Mouse (Mus musculus): ENCODE measurements around the gene Nxph4.

Gene Nxph4

GRCm38 (mm10) chr10:127516576-127517260 is 17.6 kb downstream of the Nxph4 start:
- DNase-seq (ENCODE audit: extremely low read depth, low read depth, low spot score), result no peak

GRCm38 (mm10) chr10:127515983-127516459 is 18.3 kb downstream of the Nxph4 start:
- DNase-seq (ENCODE audit: extremely low read depth, low read depth, low spot score), result no peak

GRCm38 (mm10) chr10:127515271-127515982 is 18.9 kb downstream of the Nxph4 start:
- DNase-seq (ENCODE audit: extremely low read depth, low read depth, low spot score), result no peak

- DNase-seq (ENCODE audit: extremely low read depth, low read depth, low spot score), result no peak
These were observed 19.6 kb downstream of the Nxph4 start, which contains the start of gene Ndufa4l2 for GRCm38 (mm10) chr10:127514764-127515163. TSS of gene Ndufa4l2 (plus strand) at chr10:127514967.

GRCm38 (mm10) chr10:127514111-127514698 is 20.2 kb downstream of the Nxph4 start:
- no peak for DNase-seq (ENCODE audit: extremely low read depth, low read depth, low spot score)

- no peak for DNase-seq (ENCODE audit: extremely low read depth, low read depth, low spot score)
These were observed 20.8 kb downstream of the Nxph4 start for GRCm38 (mm10) chr10:127513501-127514091.

GRCm38 (mm10) chr10:127512813-127513212 is 21.5 kb downstream of the Nxph4 start:
- no peak for DNase-seq (ENCODE audit: extremely low read depth, low read depth, low spot score)

- DNase-seq (ENCODE audit: extremely low read depth, low read depth, low spot score), result no peak
These were observed 22.1 kb downstream of the Nxph4 start for GRCm38 (mm10) chr10:127512307-127512666.

- DNase-seq (ENCODE audit: extremely low read depth, low read depth, low spot score), result no peak
These were observed 22.6 kb downstream of the Nxph4 start for GRCm38 (mm10) chr10:127511634-127512306.

- DNase-seq (ENCODE audit: extremely low read depth, low read depth, low spot score), result no peak
These were observed 23.3 kb downstream of the Nxph4 start for GRCm38 (mm10) chr10:127510895-127511617.

GRCm38 (mm10) chr10:127509837-127510701 is 24.3 kb downstream of the Nxph4 start:
- DNase-seq (ENCODE audit: extremely low read depth, low read depth, low spot score), result no peak

GRCm38 (mm10) chr10:127509051-127509836 is 25.1 kb downstream of the Nxph4 start:
- no peak for DNase-seq (ENCODE audit: extremely low read depth, low read depth, low spot score)

- no peak for DNase-seq (ENCODE audit: extremely low read depth, low read depth, low spot score)
These were observed 26.1 kb downstream of the Nxph4 start for GRCm38 (mm10) chr10:127508239-127508638.

GRCm38 (mm10) chr10:127500894-127501893 is 33.2 kb downstream of the Nxph4 start, which contains the start of gene Stac3:
TSS of gene Stac3 (plus strand) at chr10:127501686.
- DNase-seq (ENCODE audit: extremely low read depth, low read depth, low spot score), result no peak

GRCm38 (mm10) chr10:127500042-127500441 is 34.3 kb downstream of the Nxph4 start:
- DNase-seq (ENCODE audit: extremely low read depth, low read depth, low spot score), result no peak

- no peak for DNase-seq (ENCODE audit: extremely low read depth, low read depth, low spot score)
These were observed 34.8 kb downstream of the Nxph4 start for GRCm38 (mm10) chr10:127499516-127499915.

GRCm38 (mm10) chr10:127496156-127496555 is 38.2 kb downstream of the Nxph4 start:
- no peak for DNase-seq (ENCODE audit: extremely low read depth, low read depth, low spot score)

All from fat pad, adult 2 months (tissue).